Mouse (Mus musculus): ENCODE measurements around the gene Mmp14. TPM values are rescaled to one million over a fixed set of nuclear protein-coding genes. Genes with fewer than 3 reads are reported as not detected.

Gene Mmp14
- 10 to 100 TPM; 36.2 to 39.9 TPM for total RNA-seq (2021)
- 173 and 192 TPM in 2 replicates for polyA plus RNA-seq (2012; rRNA removed)
- long read RNA-seq, transcript Mmp14-201 (10 exons, 2,596 nt), result major isoform, 26 of 31 reads
- long read RNA-seq, partial matches to known transcripts, result 2 of 31 reads
- long read RNA-seq, other reads (novel, unspliced or antisense), result 2 of 31 reads

- peak; percentile 85 for DNase-seq
Measured at GRCm38 (mm10) chr14:54431334-54432077, at the start of gene Mmp14. Gene Mmp14 (plus strand): TSS chr14:54431612.

GRCm38 (mm10) chr14:54381816-54382215, 49.6 kb upstream of the Mmp14 start:
- no peak for DNase-seq

- DNase-seq, result no peak
Measured at GRCm38 (mm10) chr14:54382641-54383040, 48.8 kb upstream of the Mmp14 start.

- no peak for DNase-seq
Measured at GRCm38 (mm10) chr14:54383355-54383771, 48.0 kb upstream of the Mmp14 start.

DNA sequence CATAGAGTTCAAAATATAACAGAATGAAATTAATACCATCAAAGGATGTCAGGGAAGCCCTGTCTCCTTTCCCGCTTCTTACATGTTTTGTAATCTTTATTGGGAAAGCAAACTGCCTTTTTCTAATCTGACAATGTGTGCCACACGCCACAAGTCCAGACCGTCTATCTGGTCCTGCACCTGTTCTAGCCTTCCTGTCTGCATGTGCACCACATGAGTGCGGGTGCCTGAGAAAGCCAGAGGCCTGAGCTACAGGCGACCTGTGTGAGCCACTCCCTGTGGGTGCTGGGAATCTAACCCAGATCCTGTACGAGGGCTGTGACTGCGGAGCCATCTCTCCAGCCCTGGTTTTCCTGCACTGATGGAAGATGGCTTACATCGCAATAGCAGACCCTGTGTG, 47.0 kb upstream of the Mmp14 start:
- DNase-seq, result no peak

- no peak for DNase-seq
Measured at GRCm38 (mm10) chr14:54385968-54386618, 45.3 kb upstream of the Mmp14 start.

GRCm38 (mm10) chr14:54387546-54387945, 43.9 kb upstream of the Mmp14 start:
- no peak for DNase-seq

GRCm38 (mm10) chr14:54390843-54391242, 40.6 kb upstream of the Mmp14 start:
- no peak for DNase-seq

DNA sequence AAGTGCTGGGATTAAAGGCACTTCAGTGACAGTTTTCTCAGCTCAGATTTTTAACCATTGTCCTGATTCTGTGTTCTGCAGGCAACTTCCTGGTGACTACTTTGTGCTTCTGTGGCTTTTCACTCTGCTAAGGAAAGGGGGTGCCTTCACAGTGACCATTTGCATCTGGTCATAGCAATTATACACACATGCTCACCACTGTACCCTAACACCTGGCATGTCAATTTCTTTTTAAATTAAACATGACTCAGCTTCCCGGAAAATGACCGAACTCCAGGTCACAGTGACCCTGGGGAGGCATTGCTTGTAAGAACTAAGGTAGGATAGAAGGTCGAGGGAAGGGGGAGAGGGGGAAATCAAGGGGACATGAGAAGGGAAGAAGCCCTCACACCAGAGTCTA, 37.6 kb upstream of the Mmp14 start:
- DNase-seq, result no peak

- no peak for DNase-seq
Measured at GRCm38 (mm10) chr14:54394309-54394708, 37.1 kb upstream of the Mmp14 start.

GRCm38 (mm10) chr14:54396685-54397084, 34.7 kb upstream of the Mmp14 start:
- DNase-seq, result no peak

GRCm38 (mm10) chr14:54397872-54398527, 33.4 kb upstream of the Mmp14 start:
- no peak for DNase-seq

- DNase-seq, result peak; percentile 17
Measured at GRCm38 (mm10) chr14:54398528-54398916, 32.9 kb upstream of the Mmp14 start.

GRCm38 (mm10) chr14:54398921-54399382, 32.5 kb upstream of the Mmp14 start:
- DNase-seq, result peak; percentile 49

DNA sequence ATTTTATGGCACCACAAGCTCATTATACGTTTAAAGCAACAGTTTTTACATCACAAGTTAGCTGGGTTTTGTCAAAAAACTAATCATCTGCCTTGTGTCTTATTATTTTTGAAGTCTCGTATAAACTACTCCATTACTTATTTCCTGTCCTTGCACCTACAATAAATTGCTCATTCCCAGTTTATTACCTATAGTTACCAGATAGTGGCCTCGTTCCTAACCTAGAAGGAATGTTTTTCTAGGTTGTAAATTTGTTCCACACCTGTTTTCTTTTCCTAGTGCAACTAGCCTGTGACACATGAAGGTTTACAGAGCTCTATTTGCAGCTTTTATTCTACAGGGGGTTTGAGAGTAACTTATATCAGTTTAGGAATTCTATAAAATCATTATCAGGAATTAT, 29.7 kb upstream of the Mmp14 start:
- DNase-seq, result no peak

GRCm38 (mm10) chr14:54408336-54409056, 22.9 kb upstream of the Mmp14 start:
- no peak for DNase-seq

GRCm38 (mm10) chr14:54409057-54409645, 22.3 kb upstream of the Mmp14 start:
- DNase-seq, result no peak

DNA sequence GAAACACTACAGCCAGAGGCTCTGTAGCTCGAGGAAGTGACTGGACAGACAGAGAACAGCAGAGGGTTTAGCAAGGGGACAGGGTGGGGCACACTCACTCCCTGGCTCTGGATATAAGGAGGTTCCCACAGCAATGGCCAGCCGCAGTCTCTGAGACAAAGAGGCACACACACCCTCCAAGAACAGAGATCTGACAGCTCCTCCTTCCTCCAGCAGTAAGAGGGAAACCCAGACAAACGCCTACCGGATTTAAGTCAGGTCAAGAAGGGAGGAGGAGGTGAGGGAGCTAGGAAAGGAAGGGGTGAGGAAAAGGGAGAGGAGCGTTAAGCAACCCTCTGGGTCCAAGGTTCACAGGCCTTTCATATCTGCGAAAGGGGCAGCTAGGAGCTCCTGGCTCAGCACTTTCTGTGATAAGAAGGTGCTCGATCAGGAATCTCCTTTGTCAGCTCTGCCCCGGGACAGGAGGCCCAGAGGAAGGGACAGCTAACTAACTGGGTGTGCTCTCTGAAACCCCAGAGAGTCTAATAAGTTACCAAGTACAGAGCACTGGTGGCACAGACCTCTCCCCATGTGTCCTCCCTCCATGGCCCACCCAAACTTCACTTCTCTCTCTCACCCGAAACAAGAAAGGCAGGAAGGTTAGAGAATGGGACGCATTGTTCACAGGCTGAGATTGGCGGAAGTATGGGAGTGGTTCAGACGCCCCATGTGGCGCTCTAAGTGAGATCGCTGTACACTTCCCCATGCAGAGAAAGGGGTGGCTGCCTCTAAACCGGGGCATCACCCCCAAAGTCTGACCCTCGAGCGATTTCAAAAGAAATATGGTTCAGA, 21.2 kb upstream of the Mmp14 start:
- no peak for DNase-seq

GRCm38 (mm10) chr14:54412000-54412576, 19.3 kb upstream of the Mmp14 start:
- DNase-seq, result no peak

DNA sequence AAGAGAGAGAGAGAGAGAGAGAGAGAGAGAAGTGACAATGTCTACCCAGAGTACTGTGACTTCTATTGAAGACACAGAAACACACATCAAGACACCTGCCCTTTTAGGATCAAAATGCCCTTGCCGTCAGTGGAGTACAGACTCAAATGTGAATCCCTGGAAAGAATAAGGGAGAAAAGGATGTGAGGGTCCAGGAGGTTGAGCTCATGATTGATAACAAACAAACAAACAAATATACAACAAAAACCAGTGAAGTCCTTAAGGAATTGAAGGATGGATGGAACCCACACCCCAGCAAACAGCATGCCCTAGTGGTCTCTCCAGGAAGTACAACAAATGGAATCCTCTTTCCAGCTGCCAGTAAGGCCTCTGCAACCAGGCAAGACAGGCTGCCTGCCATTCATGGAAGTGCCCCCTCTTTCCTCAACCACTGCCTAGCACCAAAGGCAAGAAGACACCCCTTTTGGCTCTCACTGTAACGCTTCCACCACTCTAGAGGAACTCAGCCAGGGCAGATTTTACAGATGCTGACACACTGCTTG, 18.7 kb upstream of the Mmp14 start:
- peak; percentile 65 for DNase-seq
